Mouse (Mus musculus) erythroblast, embryonic 14.5 days (primary cell): ENCODE results near the gene Baz2b.

Experiments used
- GATA1 ChIP-seq: IDR thresholded peaks from 2 replicates; pipeline ENCODE4 v1.6.1; 2012; ENCODE audit warnings: low read length, inconsistent platforms, mixed read lengths
- TAL1 ChIP-seq: IDR thresholded peaks from 3 replicates; pipeline ENCODE4 v1.6.1; 2012; ENCODE audit warnings: low read length, inconsistent platforms, mixed read lengths

DNA sequence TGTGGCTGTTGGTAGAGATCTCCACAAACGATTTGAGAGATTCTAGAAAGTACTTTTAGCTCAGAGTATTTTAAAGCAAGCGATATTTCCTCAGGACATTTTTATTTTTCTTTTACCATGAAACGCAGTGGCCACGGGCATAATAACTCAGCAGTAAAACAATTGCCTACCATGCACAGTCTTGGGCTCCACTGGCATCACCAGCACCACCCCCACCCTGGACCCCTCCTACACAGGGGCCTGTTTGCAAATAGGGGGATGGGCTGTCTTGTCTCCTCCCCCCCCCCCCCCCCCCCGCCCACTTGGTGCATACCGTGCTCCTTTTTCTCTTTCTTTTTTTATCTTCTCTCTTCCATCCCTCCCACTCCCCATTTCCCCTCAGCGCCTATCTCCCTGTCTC, 311.5 kb downstream of the Baz2b start:
- no peak for TF ChIP-seq TAL1
- no peak for TF ChIP-seq GATA1
